Mouse (Mus musculus) lung, postnatal 0 days (tissue): Measurements from ENCODE around the gene 1700061G19Rik.

Experiments used
- CTCF ChIP-seq: IDR thresholded peaks from 2 replicates; pipeline ENCODE4 v1.5.1; 2016; ENCODE audit warnings: antibody characterized with exemption, mild to moderate bottlenecking
- EP300 ChIP-seq: IDR thresholded peaks from 2 replicates; pipeline ENCODE4 v1.6.1; 2016; ENCODE audit warnings: antibody characterized with exemption, mild to moderate bottlenecking, control low read depth

DNA sequence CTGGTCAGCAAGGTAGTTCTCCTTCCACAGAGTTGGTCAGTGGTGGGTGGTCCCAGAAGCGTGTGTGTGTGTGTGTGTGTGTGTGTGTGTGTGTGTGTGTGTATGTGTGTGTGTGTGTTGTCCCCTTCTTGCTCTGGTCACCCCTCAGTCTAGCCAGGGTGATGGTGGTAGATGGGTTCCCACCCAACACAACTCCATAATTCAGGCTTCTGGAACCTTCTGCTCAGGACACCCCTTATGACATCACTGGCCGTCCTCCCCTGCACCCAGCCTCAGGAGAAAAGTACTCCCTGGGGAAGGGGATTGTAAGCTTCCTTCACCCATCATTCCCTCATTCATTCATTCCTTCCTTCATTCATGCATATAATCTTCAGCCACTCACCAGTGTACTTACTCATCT is 1.0 kb upstream of the 1700061G19Rik start, which contains the start of gene Acsbg2:
- TF ChIP-seq CTCF = no peak
- TF ChIP-seq EP300 = no peak
